Mouse (Mus musculus) lung, adult 2 months (tissue): ENCODE measurements around the gene Ebpl.

Experiments
- CTCF ChIP-seq: fragments of 200-500 bp; IDR thresholded peaks from 2 replicates; pipeline ENCODE4 v1.5.1; 2011; ENCODE audit warnings: mild to moderate bottlenecking, low read length, control low read depth; ENCODE audit not compliant: insufficient read depth
- POLR2A ChIP-seq: fragments of 200-500 bp; IDR thresholded peaks from 2 replicates; pipeline ENCODE4 v1.6.1; 2011; ENCODE audit warnings: low read depth, mild to moderate bottlenecking, control low read depth, low read length, borderline replicate concordance; ENCODE audit errors: extremely low read depth

DNA sequence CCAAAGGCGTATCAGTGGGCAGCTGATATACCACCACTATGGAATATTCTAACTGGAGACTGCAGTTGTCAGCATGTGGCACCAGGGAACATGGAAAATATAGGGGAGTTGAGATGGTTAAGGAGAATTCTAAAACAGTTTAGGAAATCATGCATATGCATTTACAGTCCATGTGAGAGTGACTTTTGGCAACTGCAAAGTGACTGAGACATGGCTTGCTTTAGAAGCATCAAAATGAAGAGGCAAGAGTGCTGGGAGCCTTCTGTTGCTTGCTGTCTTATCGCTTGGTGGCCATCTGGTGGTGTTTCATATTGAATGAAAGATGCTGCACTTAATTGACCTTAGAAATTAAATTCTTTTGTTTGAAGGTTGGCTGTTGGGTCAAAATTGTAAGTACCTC is 7.1 kb upstream of the Ebpl start:
- TF ChIP-seq POLR2A (no peak), CTCF (no peak)
